Mouse (Mus musculus) bone marrow, adult 2 months (tissue): ENCODE data around the gene Gid8. TPM values are rescaled to one million over a fixed set of nuclear protein-coding genes. Genes with fewer than 3 reads are reported as not detected.

ENCODE experiments used
- H3K27ac ChIP-seq: fragments of 200-500 bp; 2 replicates; pipeline ENCODE4 v1.5.1; 2012; ENCODE audit warnings: low read depth, mild to moderate bottlenecking, control low read depth, inconsistent platforms, low read length; ENCODE audit not compliant: control insufficient read depth, poor library complexity, insufficient read depth
- H3K4me1 ChIP-seq: fragments of 200-500 bp; 2 replicates; pipeline ENCODE4 v1.6.1; 2011; ENCODE audit warnings: low read length; ENCODE audit not compliant: control insufficient read depth, insufficient read depth
- H3K4me3 ChIP-seq: fragments of 200-500 bp; replicated peaks from 2 replicates; pipeline ENCODE3; 2011; ENCODE audit warnings: mild to moderate bottlenecking, low read depth, low read length, control low read depth; ENCODE audit not compliant: control insufficient read depth
- CTCF ChIP-seq: fragments of 200-500 bp; IDR thresholded peaks from 2 replicates; pipeline ENCODE4 v1.5.1; 2011; ENCODE audit warnings: low read length, control low read depth; ENCODE audit not compliant: control insufficient read depth, insufficient read depth
- POLR2A ChIP-seq: fragments of 200-500 bp; IDR thresholded peaks from 2 replicates; pipeline ENCODE4 v1.6.1; 2011; ENCODE audit warnings: low read depth, mild to moderate bottlenecking, control low read depth, low read length, borderline replicate concordance; ENCODE audit not compliant: control insufficient read depth
- WGBS: fragments of 180-500 bp; shearing (Covaris S2); methylation state at CpG from one replicate; pipeline ENCODE4 v1.1.7; 2018; 5-methylcytosine and 5-hydroxymethylcytosine counted together
- polyA plus RNA-seq: library from polyadenylated mRNA; stranded (reverse); fragments of >200 nt; gene quantifications from 2 replicates; pipeline ENCODE4 v1.2.4, GENCODE M21; 2011; ENCODE audit warnings: low replicate concordance; ENCODE audit not compliant: missing spikeins, insufficient read depth, insufficient read length

Gene Gid8
- polyA plus RNA-seq, 1 experiment = 81.5 TPM

- no peak overlapping the region for H3K27ac ChIP-seq
- WGBS = 70% methylated on average over 7 of the region's 7 CpGs
- no peak overlapping the region for H3K4me3 ChIP-seq
- TF ChIP-seq POLR2A = no peak
- TF ChIP-seq CTCF = no peak
- no peaks in the 10 kb centered on the region for H3K4me1 ChIP-seq
These were observed 55.8 kb downstream of the Gid8 start for GRCm38 (mm10) chr2:180765713-180766112.

Other genes with a start within 250 kb of the Gid8 start
- not detected in 2 replicates for gene Ntsr1, start 210.1 kb upstream of the Gid8 start, polyA plus RNA-seq
- gene Mrgbp, start 128.8 kb upstream of the Gid8 start, polyA plus RNA-seq = 15.1 and 23.8 TPM in 2 replicates
- 28.5 and 40.6 TPM in 2 replicates for gene Ogfr, start 120.9 kb upstream of the Gid8 start, polyA plus RNA-seq
- gene Col9a3, start 112.3 kb upstream of the Gid8 start, polyA plus RNA-seq = 0.56 and 1.4 TPM in 2 replicates
- gene Tcfl5, start 67.4 kb upstream of the Gid8 start, polyA plus RNA-seq = 2.0 TPM in 1 of 2 replicates, not detected in the other
- 15.5 and 36.0 TPM in 2 replicates for gene Dido1, start 118 bp upstream of the Gid8 start, polyA plus RNA-seq
- gene Slc17a9, start 15.1 kb downstream of the Gid8 start, polyA plus RNA-seq = 19.4 and 35.6 TPM in 2 replicates
- not detected in 2 replicates for gene Bhlhe23, start 66.8 kb downstream of the Gid8 start, polyA plus RNA-seq
- gene Ythdf1, start 210.8 kb downstream of the Gid8 start, polyA plus RNA-seq = 17.7 and 26.6 TPM in 2 replicates
- not detected in 2 replicates for gene Birc7, start 218.9 kb downstream of the Gid8 start, polyA plus RNA-seq
- gene Nkain4, start 244.6 kb downstream of the Gid8 start, polyA plus RNA-seq = not detected in 2 replicates